Mouse (Mus musculus) hindbrain, embryonic 12.5 days (tissue): ENCODE data around the gene Nrip3. TPM values are rescaled to one million over a fixed set of nuclear protein-coding genes. Genes with fewer than 3 reads are reported as not detected.

Experiments used
- ATAC-seq: fragments of 200-750 bp; cut with Nextera tagmentation; 2 replicates; pipeline ENCODE4 v1.8.0; 2017; ENCODE audit warnings: moderate TSS enrichment; ENCODE audit not compliant: low FRiP score
- H3K27ac ChIP-seq: fragments of 300-500 bp; sonication (generic); 2 replicates; pipeline ENCODE4 v1.5.1; 2016; ENCODE audit warnings: mild to moderate bottlenecking
- H3K27me3 ChIP-seq: fragments of 300-500 bp; sonication (generic); 2 replicates; pipeline ENCODE4 v1.6.1; 2016; ENCODE audit warnings: mild to moderate bottlenecking
- H3K36me3 ChIP-seq: fragments of 300-500 bp; sonication (generic); 2 replicates; pipeline ENCODE4 v1.6.1; 2016; ENCODE audit warnings: mild to moderate bottlenecking
- H3K4me1 ChIP-seq: fragments of 300-500 bp; sonication (generic); 2 replicates; pipeline ENCODE4 v1.6.1; 2016
- H3K4me2 ChIP-seq: fragments of 300-500 bp; sonication (generic); replicated peaks from 2 replicates; pipeline ENCODE4 v1.6.1; 2016; ENCODE audit warnings: mild to moderate bottlenecking
- H3K4me3 ChIP-seq: fragments of 300-500 bp; sonication (generic); 2 replicates; pipeline ENCODE4 v1.5.1; 2016; ENCODE audit warnings: mild to moderate bottlenecking
- H3K9ac ChIP-seq: fragments of 300-500 bp; sonication (generic); 2 replicates; pipeline ENCODE4 v1.6.1; 2016; ENCODE audit warnings: mild to moderate bottlenecking, moderate library complexity
- H3K9me3 ChIP-seq: fragments of 300-500 bp; sonication (generic); replicated peaks from 2 replicates; pipeline ENCODE4 v1.6.1; 2016; ENCODE audit warnings: mild to moderate bottlenecking
- WGBS: fragments of 180-500 bp; shearing (Covaris S2); methylation state at CpG from one replicate; pipeline ENCODE4 v1.1.7; 2016; 5-methylcytosine and 5-hydroxymethylcytosine counted together
- polyA plus RNA-seq: library from polyadenylated mRNA; unstranded; fragments of >200 nt; fragmentation: Nextera tagmentation; extraction: Ambion mirVana; gene quantifications from 2 replicates; pipeline ENCODE4 v1.2.1, GENCODE M21; 2016

Nrip3 gene
- polyA plus RNA-seq: 1.3 and 1.4 TPM in 2 replicates

GRCm38 (mm10) chr7:109781470-109782203, at the start of gene Nrip3:
Gene Nrip3, minus strand, starts transcription at chr7:109782025.
- peaks cover 12% of the 10 kb centered on the region for H3K4me1 ChIP-seq
- no peak within 1 kb of the TSS for H3K27ac ChIP-seq
- ATAC-seq: peak; percentile 92
- peak within 1 kb of the TSS; percentile 58 for H3K9ac ChIP-seq
- peak within 1 kb of the TSS; percentile 52 for H3K4me3 ChIP-seq
- H3K4me2 ChIP-seq: peak within 1 kb of the TSS; percentile 93
- H3K27me3 ChIP-seq: peaks cover 47% of the 10 kb centered on the region
- H3K9me3 ChIP-seq: no peaks in the 10 kb centered on the region
- no peaks in the 10 kb centered on the region for H3K36me3 ChIP-seq
- WGBS: under 1% methylated on average over 48 of the region's 52 CpGs

- no peaks in the 10 kb centered on the region for H3K36me3 ChIP-seq
- H3K4me2 ChIP-seq: no peak overlapping the region
- H3K4me3 ChIP-seq: no peak overlapping the region
- H3K9me3 ChIP-seq: no peaks in the 10 kb centered on the region
- no peak for ATAC-seq
- H3K4me1 ChIP-seq: no peaks in the 10 kb centered on the region
- H3K27me3 ChIP-seq: no peaks in the 10 kb centered on the region
- 71% methylated on average over 2 of the region's 2 CpGs for WGBS
- no peak overlapping the region for H3K27ac ChIP-seq
- H3K9ac ChIP-seq: no peak overlapping the region
Measured at GRCm38 (mm10) chr7:109831376-109831775, 49.6 kb upstream of the Nrip3 start.

- H3K27me3 ChIP-seq: no peaks in the 10 kb centered on the region
- no peak overlapping the region for H3K4me2 ChIP-seq
- H3K9me3 ChIP-seq: no peaks in the 10 kb centered on the region
- H3K9ac ChIP-seq: no peak overlapping the region
- no peaks in the 10 kb centered on the region for H3K36me3 ChIP-seq
- no peak overlapping the region for H3K4me3 ChIP-seq
- no peak for ATAC-seq
- no peak overlapping the region for H3K27ac ChIP-seq
- 89% methylated on average over 8 of the region's 8 CpGs for WGBS
- H3K4me1 ChIP-seq: no peaks in the 10 kb centered on the region
Measured at GRCm38 (mm10) chr7:109826911-109827310, 45.1 kb upstream of the Nrip3 start.

GRCm38 (mm10) chr7:109825293-109825692, 43.5 kb upstream of the Nrip3 start:
- 79% methylated on average over 14 of the region's 14 CpGs for WGBS
- Histone ChIP-seq H3K36me3 (no peaks in the 10 kb centered on the region), H3K9ac (no peak overlapping the region), H3K4me1 (no peaks in the 10 kb centered on the region), H3K4me2 (no peak overlapping the region), H3K27me3 (no peaks in the 10 kb centered on the region), H3K4me3 (no peak overlapping the region), H3K27ac (no peak overlapping the region), H3K9me3 (no peaks in the 10 kb centered on the region)
- ATAC-seq: no peak

GRCm38 (mm10) chr7:109818600-109818999, 36.8 kb upstream of the Nrip3 start:
- Histone ChIP-seq H3K27ac (no peak overlapping the region), H3K4me3 (no peak overlapping the region), H3K4me2 (no peak overlapping the region), H3K9ac (no peak overlapping the region), H3K9me3 (no peaks in the 10 kb centered on the region), H3K27me3 (no peaks in the 10 kb centered on the region), H3K4me1 (peaks cover 7% of the 10 kb centered on the region; the same call in 1 of the 2 replicates), H3K36me3 (no peaks in the 10 kb centered on the region)
- 88% methylated on average over 4 of the region's 4 CpGs for WGBS
- no peak for ATAC-seq

GRCm38 (mm10) chr7:109817954-109818353, 36.1 kb upstream of the Nrip3 start:
- H3K4me3 ChIP-seq: no peak overlapping the region
- no peak for ATAC-seq
- no peak overlapping the region for H3K9ac ChIP-seq
- no peaks in the 10 kb centered on the region for H3K27me3 ChIP-seq
- no peaks in the 10 kb centered on the region for H3K9me3 ChIP-seq
- peaks cover 12% of the 10 kb centered on the region; the same call in 1 of the 2 replicates for H3K4me1 ChIP-seq
- H3K27ac ChIP-seq: no peak overlapping the region
- H3K36me3 ChIP-seq: no peaks in the 10 kb centered on the region
- no peak overlapping the region for H3K4me2 ChIP-seq

- Histone ChIP-seq H3K27me3 (no peaks in the 10 kb centered on the region), H3K4me1 (peaks cover 12% of the 10 kb centered on the region; the same call in 1 of the 2 replicates), H3K36me3 (no peaks in the 10 kb centered on the region), H3K27ac (no peak overlapping the region), H3K4me3 (no peak overlapping the region), H3K9ac (no peak overlapping the region), H3K4me2 (no peak overlapping the region), H3K9me3 (no peaks in the 10 kb centered on the region)
- ATAC-seq: no peak
- WGBS: 18% methylated on average over 4 of the region's 4 CpGs
Measured at GRCm38 (mm10) chr7:109813330-109814140, 31.7 kb upstream of the Nrip3 start.

GRCm38 (mm10) chr7:109807616-109808485, 26.0 kb upstream of the Nrip3 start:
- WGBS: 84% methylated on average over 8 of the region's 8 CpGs
- Histone ChIP-seq H3K4me2 (no peak overlapping the region), H3K9me3 (no peaks in the 10 kb centered on the region), H3K4me1 (no peaks in the 10 kb centered on the region), H3K9ac (no peak overlapping the region), H3K36me3 (no peaks in the 10 kb centered on the region), H3K4me3 (no peak overlapping the region), H3K27me3 (no peaks in the 10 kb centered on the region), H3K27ac (no peak overlapping the region)
- no peak for ATAC-seq

- H3K9ac ChIP-seq: no peak overlapping the region
- H3K27me3 ChIP-seq: no peaks in the 10 kb centered on the region
- 70% methylated on average over 6 of the region's 6 CpGs for WGBS
- no peaks in the 10 kb centered on the region for H3K36me3 ChIP-seq
- H3K4me1 ChIP-seq: no peaks in the 10 kb centered on the region
- no peak overlapping the region for H3K4me3 ChIP-seq
- no peak overlapping the region for H3K27ac ChIP-seq
- H3K9me3 ChIP-seq: no peaks in the 10 kb centered on the region
- H3K4me2 ChIP-seq: no peak overlapping the region
- ATAC-seq: no peak
Measured at GRCm38 (mm10) chr7:109804843-109805242, 23.0 kb upstream of the Nrip3 start.

- no peak overlapping the region for H3K9ac ChIP-seq
- no peak overlapping the region for H3K27ac ChIP-seq
Measured at GRCm38 (mm10) chr7:109804355-109804754, 22.5 kb upstream of the Nrip3 start.

GRCm38 (mm10) chr7:109803516-109803915, 21.7 kb upstream of the Nrip3 start:
- Histone ChIP-seq H3K4me1 (no peaks in the 10 kb centered on the region), H3K27me3 (no peaks in the 10 kb centered on the region), H3K27ac (no peak overlapping the region), H3K9ac (no peak overlapping the region), H3K9me3 (no peaks in the 10 kb centered on the region), H3K36me3 (no peaks in the 10 kb centered on the region), H3K4me2 (no peak overlapping the region), H3K4me3 (no peak overlapping the region)
- ATAC-seq: no peak
- WGBS: 78% methylated on average over 1 of the region's 1 CpGs

More at GRCm38 (mm10) chr7:109804355-109804754, 22.5 kb upstream of the Nrip3 start:
- H3K9me3 ChIP-seq: no peaks in the 10 kb centered on the region
- H3K4me3 ChIP-seq: no peak overlapping the region
- 95% methylated on average over 6 of the region's 6 CpGs for WGBS
- no peak for ATAC-seq
- no peaks in the 10 kb centered on the region for H3K4me1 ChIP-seq
- H3K36me3 ChIP-seq: no peaks in the 10 kb centered on the region
- no peaks in the 10 kb centered on the region for H3K27me3 ChIP-seq
- no peak overlapping the region for H3K4me2 ChIP-seq

GRCm38 (mm10) chr7:109800626-109801025, 18.8 kb upstream of the Nrip3 start:
- no peak overlapping the region for H3K4me3 ChIP-seq
- ATAC-seq: no peak
- H3K4me1 ChIP-seq: no peaks in the 10 kb centered on the region
- no peak overlapping the region for H3K4me2 ChIP-seq
- H3K9ac ChIP-seq: no peak overlapping the region
- no peaks in the 10 kb centered on the region for H3K27me3 ChIP-seq
- WGBS: 84% methylated on average over 4 of the region's 4 CpGs
- no peaks in the 10 kb centered on the region for H3K9me3 ChIP-seq
- no peak overlapping the region for H3K27ac ChIP-seq
- H3K36me3 ChIP-seq: no peaks in the 10 kb centered on the region
